Mouse (Mus musculus) hindbrain, embryonic 14.5 days (tissue): ENCODE results near the gene Tmem132d. TPM values are rescaled to one million over a fixed set of nuclear protein-coding genes. Genes with fewer than 3 reads are reported as not detected.

Experiments
- ATAC-seq: fragments of 200-750 bp; cut with Nextera tagmentation; 2 replicates; pipeline ENCODE4 v1.8.0; 2017; ENCODE audit warnings: moderate number of reproducible peaks, mild to moderate bottlenecking, moderate TSS enrichment, moderate library complexity; ENCODE audit not compliant: low FRiP score
- DNase-seq: peaks from one replicate; pipeline ENCODE4 v3.0.0-alpha.2; 2015; ENCODE audit warnings: low spot score
- H3K27ac ChIP-seq: fragments of 300-500 bp; sonication (generic); 2 replicates; pipeline ENCODE4 v1.5.1; 2014; ENCODE audit warnings: mild to moderate bottlenecking, moderate library complexity
- H3K27me3 ChIP-seq: fragments of 300-500 bp; sonication (generic); 2 replicates; pipeline ENCODE4 v1.6.1; 2014; ENCODE audit warnings: mild to moderate bottlenecking, low read length, mixed read lengths; ENCODE audit not compliant: control insufficient read depth, insufficient read depth
- H3K36me3 ChIP-seq: fragments of 300-500 bp; sonication (generic); replicated peaks from 2 replicates; pipeline ENCODE4 v1.6.1; 2014; ENCODE audit not compliant: control insufficient read depth, insufficient read depth
- H3K4me1 ChIP-seq: fragments of 300-500 bp; sonication (generic); replicated peaks from 2 replicates; pipeline ENCODE4 v1.6.1; 2014; ENCODE audit warnings: antibody characterized with exemption, low read length, mixed read lengths; ENCODE audit not compliant: control insufficient read depth, insufficient read depth
- H3K4me2 ChIP-seq: fragments of 300-500 bp; sonication (generic); replicated peaks from 2 replicates; pipeline ENCODE4 v1.6.1; 2014; ENCODE audit warnings: mild to moderate bottlenecking, moderate library complexity
- H3K4me3 ChIP-seq: fragments of 300-500 bp; sonication (generic); replicated peaks from 2 replicates; pipeline ENCODE4 v1.5.1; 2014; ENCODE audit warnings: mild to moderate bottlenecking, low read length
- H3K9ac ChIP-seq: fragments of 300-500 bp; sonication (generic); 2 replicates; pipeline ENCODE4 v1.6.1; 2014
- H3K9me3 ChIP-seq: fragments of 300-500 bp; sonication (generic); 2 replicates; pipeline ENCODE4 v1.6.1; 2016; ENCODE audit warnings: low read length; ENCODE audit not compliant: control insufficient read depth
- WGBS: fragments of 180-500 bp; shearing (Covaris S2); extraction: QIAGEN DNeasy Blood & Tissue Kit; methylation state at CpG from one replicate; pipeline ENCODE4 v1.1.7; 2014; 5-methylcytosine and 5-hydroxymethylcytosine counted together
- polyA plus RNA-seq: library from polyadenylated mRNA; unstranded; fragments of >200 nt; fragmentation: Nextera tagmentation; extraction: Ambion mirVana; gene quantifications from 2 replicates; pipeline ENCODE4 v1.2.1, GENCODE M21; 2014

The Tmem132d gene
- polyA plus RNA-seq, 1 experiment from 2014 or later: 4.5 TPM

- Histone ChIP-seq H3K9ac (no peak overlapping the region), H3K27ac (no peak overlapping the region), H3K9me3 (no peaks in the 10 kb centered on the region), H3K4me1 (no peaks in the 10 kb centered on the region), H3K4me2 (no peak overlapping the region), H3K36me3 (no peaks in the 10 kb centered on the region), H3K4me3 (no peak overlapping the region), H3K27me3 (no peaks in the 10 kb centered on the region)
- DNase-seq: no peak
- WGBS: 72% methylated on average over 6 of the region's 6 CpGs
- no peak for ATAC-seq
Measured at GRCm38 (mm10) chr5:127874461-127874860, 558.4 kb downstream of the Tmem132d start.

GRCm38 (mm10) chr5:127865157-127865556, 567.7 kb downstream of the Tmem132d start:
- no peak overlapping the region for H3K4me3 ChIP-seq

GRCm38 (mm10) chr5:127859719-127860118, 573.2 kb downstream of the Tmem132d start:
- Histone ChIP-seq H3K9ac (no peak overlapping the region), H3K4me3 (no peak overlapping the region), H3K4me1 (no peaks in the 10 kb centered on the region), H3K36me3 (no peaks in the 10 kb centered on the region), H3K4me2 (no peak overlapping the region), H3K27ac (no peak overlapping the region), H3K9me3 (no peaks in the 10 kb centered on the region), H3K27me3 (no peaks in the 10 kb centered on the region)
- DNase-seq (no peak), ATAC-seq (no peak)
- 78% methylated on average over 2 of the region's 2 CpGs for WGBS

More at GRCm38 (mm10) chr5:127865157-127865556, 567.7 kb downstream of the Tmem132d start:
- H3K36me3 ChIP-seq: no peaks in the 10 kb centered on the region
- H3K9ac ChIP-seq: no peak overlapping the region
- H3K4me1 ChIP-seq: no peaks in the 10 kb centered on the region
- H3K27ac ChIP-seq: no peak overlapping the region
- H3K9me3 ChIP-seq: no peaks in the 10 kb centered on the region
- H3K4me2 ChIP-seq: no peak overlapping the region
- ATAC-seq: no peak
- WGBS: 92% methylated on average over 6 of the region's 6 CpGs
- H3K27me3 ChIP-seq: no peaks in the 10 kb centered on the region
- DNase-seq: no peak

- H3K27ac ChIP-seq: no peak overlapping the region
- no peaks in the 10 kb centered on the region for H3K4me1 ChIP-seq
- WGBS: 88% methylated on average over 1 of the region's 1 CpGs
- no peak for DNase-seq
- ATAC-seq: no peak
- H3K9ac ChIP-seq: no peak overlapping the region
- H3K27me3 ChIP-seq: no peaks in the 10 kb centered on the region
- H3K36me3 ChIP-seq: no peaks in the 10 kb centered on the region
- H3K9me3 ChIP-seq: no peaks in the 10 kb centered on the region
- H3K4me3 ChIP-seq: no peak overlapping the region
- H3K4me2 ChIP-seq: no peak overlapping the region
Measured at GRCm38 (mm10) chr5:127852305-127852704, 580.6 kb downstream of the Tmem132d start.

GRCm38 (mm10) chr5:127831791-127832190, 601.1 kb downstream of the Tmem132d start:
- DNase-seq: no peak
- H3K9me3 ChIP-seq: no peaks in the 10 kb centered on the region
- H3K4me1 ChIP-seq: no peaks in the 10 kb centered on the region
- H3K27ac ChIP-seq: no peak overlapping the region
- no peaks in the 10 kb centered on the region for H3K36me3 ChIP-seq
- no peak overlapping the region for H3K4me2 ChIP-seq
- no peak overlapping the region for H3K9ac ChIP-seq
- H3K4me3 ChIP-seq: no peak overlapping the region
- ATAC-seq: no peak
- 87% methylated on average over 2 of the region's 2 CpGs for WGBS
- H3K27me3 ChIP-seq: no peaks in the 10 kb centered on the region

GRCm38 (mm10) chr5:127830831-127831230, 602.0 kb downstream of the Tmem132d start:
- no peaks in the 10 kb centered on the region for H3K9me3 ChIP-seq
- WGBS: 69% methylated on average over 1 of the region's 1 CpGs
- no peak for ATAC-seq
- H3K27ac ChIP-seq: no peak overlapping the region
- DNase-seq: no peak
- H3K9ac ChIP-seq: no peak overlapping the region
- no peaks in the 10 kb centered on the region for H3K4me1 ChIP-seq
- no peaks in the 10 kb centered on the region for H3K27me3 ChIP-seq
- H3K4me3 ChIP-seq: no peak overlapping the region
- no peaks in the 10 kb centered on the region for H3K36me3 ChIP-seq
- no peak overlapping the region for H3K4me2 ChIP-seq

GRCm38 (mm10) chr5:127828756-127829155, 604.1 kb downstream of the Tmem132d start:
- H3K4me3 ChIP-seq: no peak overlapping the region
- 90% methylated on average over 6 of the region's 6 CpGs for WGBS
- ATAC-seq: no peak
- no peaks in the 10 kb centered on the region for H3K27me3 ChIP-seq
- no peak overlapping the region for H3K9ac ChIP-seq
- no peaks in the 10 kb centered on the region for H3K4me1 ChIP-seq
- H3K4me2 ChIP-seq: no peak overlapping the region
- DNase-seq: no peak
- no peaks in the 10 kb centered on the region for H3K9me3 ChIP-seq
- H3K27ac ChIP-seq: no peak overlapping the region
- H3K36me3 ChIP-seq: no peaks in the 10 kb centered on the region

- H3K9ac ChIP-seq: no peak overlapping the region
- H3K27me3 ChIP-seq: no peaks in the 10 kb centered on the region
- H3K4me3 ChIP-seq: no peak overlapping the region
- DNase-seq: no peak
- no peaks in the 10 kb centered on the region for H3K4me1 ChIP-seq
- H3K9me3 ChIP-seq: no peaks in the 10 kb centered on the region
- H3K4me2 ChIP-seq: no peak overlapping the region
- H3K36me3 ChIP-seq: no peaks in the 10 kb centered on the region
- 43% methylated on average over 1 of the region's 1 CpGs for WGBS
- H3K27ac ChIP-seq: no peak overlapping the region
- no peak for ATAC-seq
Measured at GRCm38 (mm10) chr5:127821960-127822359, 610.9 kb downstream of the Tmem132d start.

GRCm38 (mm10) chr5:127815292-127815691, 617.6 kb downstream of the Tmem132d start:
- WGBS: 89% methylated on average over 8 of the region's 8 CpGs
- ATAC-seq: no peak
- Histone ChIP-seq H3K4me3 (no peak overlapping the region), H3K27ac (no peak overlapping the region), H3K36me3 (no peaks in the 10 kb centered on the region), H3K4me2 (no peak overlapping the region), H3K9ac (no peak overlapping the region), H3K9me3 (no peaks in the 10 kb centered on the region), H3K4me1 (no peaks in the 10 kb centered on the region), H3K27me3 (no peaks in the 10 kb centered on the region)
- no peak for DNase-seq

GRCm38 (mm10) chr5:127807419-127807818, 625.5 kb downstream of the Tmem132d start:
- Histone ChIP-seq H3K4me3 (no peak overlapping the region), H3K36me3 (no peaks in the 10 kb centered on the region), H3K4me2 (no peak overlapping the region), H3K27ac (no peak overlapping the region), H3K27me3 (no peaks in the 10 kb centered on the region), H3K9me3 (no peaks in the 10 kb centered on the region), H3K4me1 (no peaks in the 10 kb centered on the region), H3K9ac (no peak overlapping the region)
- no peak for DNase-seq
- ATAC-seq: no peak
- 92% methylated on average over 3 of the region's 3 CpGs for WGBS
